Mouse (Mus musculus) common myeloid progenitor, adult 5-6 weeks (primary cell): ENCODE data around the gene Trim44. TPM values are rescaled to one million over a fixed set of nuclear protein-coding genes. Genes with fewer than 3 reads are reported as not detected.
A peak's percentile ranks its signal among the peaks of the same experiment; 100 is the strongest.

Source experiments
- ATAC-seq: replicated peaks from 2 replicates; pipeline ENCODE4 v1.8.0; 2016; ENCODE audit warnings: low read depth, mild to moderate bottlenecking, moderate TSS enrichment, inconsistent platforms; ENCODE audit not compliant: poor library complexity, severe bottlenecking
- total RNA-seq: library from RNA; stranded (forward); fragments of 200-1000, 187-1606 nt; gene quantifications from 2 replicates; pipeline ENCODE4 v1.2.3, GENCODE M21; 2017

The Trim44 gene
- total RNA-seq, 1 experiment from 2014 or later = 69.2 TPM

DNA sequence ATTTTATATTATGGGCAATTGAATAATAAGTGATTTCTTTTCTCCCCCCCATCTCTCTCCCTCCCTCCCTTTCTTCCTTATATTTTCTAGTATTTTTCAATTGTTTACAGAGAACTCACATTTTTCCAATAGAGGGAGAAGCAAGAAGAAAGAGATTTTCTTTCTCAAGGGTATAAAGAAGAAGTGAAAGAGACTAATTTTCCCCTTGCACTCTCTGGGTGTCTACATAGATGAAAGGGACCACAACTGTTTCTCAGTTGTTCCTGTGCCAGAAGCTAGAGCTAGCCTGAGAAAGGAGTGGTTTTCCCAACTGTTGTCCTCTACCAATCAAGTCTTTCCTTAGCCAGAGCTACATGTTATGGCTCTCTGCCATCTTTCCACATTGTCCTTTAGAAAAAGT, 34.9 kb downstream of the Trim44 start:
- 0 out of 2 replicates have a peak, but pooled peaks have one; percentile 15 for ATAC-seq

DNA sequence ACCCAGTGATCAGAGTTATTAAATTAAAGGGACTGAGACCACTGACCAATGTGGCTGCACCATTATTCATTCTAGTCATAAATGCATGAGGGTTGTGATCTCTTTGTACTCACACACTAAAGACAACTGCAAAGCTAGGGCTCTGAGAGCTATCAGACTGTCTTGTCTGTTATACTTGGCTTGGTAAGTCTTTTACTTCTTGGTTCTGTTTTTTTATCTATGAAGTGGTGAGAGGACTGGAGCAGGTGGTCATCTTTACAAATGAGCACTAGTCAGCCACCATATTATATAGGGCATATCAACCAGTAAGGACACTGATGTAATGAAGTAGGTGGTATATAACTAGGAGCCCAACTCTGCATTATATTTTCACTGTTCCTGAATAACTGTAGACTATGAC, 36.3 kb downstream of the Trim44 start:
- ATAC-seq = no peak

DNA sequence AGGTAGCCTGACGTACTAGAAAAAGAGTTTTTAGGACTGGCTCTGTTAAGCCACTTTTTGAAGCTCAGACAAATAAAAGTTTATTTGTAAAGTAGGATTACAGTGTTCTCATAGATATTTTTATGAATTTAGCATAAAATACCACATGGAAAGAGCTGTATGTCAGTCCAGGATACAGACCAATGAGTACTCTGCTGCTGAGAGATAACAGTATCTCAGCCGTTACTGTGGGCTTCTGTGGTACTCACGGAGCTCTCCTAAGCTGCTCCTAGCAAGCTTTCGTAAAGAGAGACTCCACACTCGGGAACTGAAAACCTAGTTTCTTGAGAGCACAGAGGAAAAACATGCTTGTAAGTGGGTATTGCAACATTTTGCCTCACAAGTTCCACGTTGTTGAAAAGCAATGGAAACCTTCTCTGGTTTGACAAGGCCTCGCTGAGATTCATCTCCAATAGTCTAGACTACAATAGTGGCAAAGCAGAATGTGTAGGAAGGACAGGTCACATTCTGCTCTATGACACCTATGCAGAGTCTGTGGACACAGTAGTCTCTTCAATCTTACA, 41.6 kb downstream of the Trim44 start:
- peak; percentile 86 for ATAC-seq

DNA sequence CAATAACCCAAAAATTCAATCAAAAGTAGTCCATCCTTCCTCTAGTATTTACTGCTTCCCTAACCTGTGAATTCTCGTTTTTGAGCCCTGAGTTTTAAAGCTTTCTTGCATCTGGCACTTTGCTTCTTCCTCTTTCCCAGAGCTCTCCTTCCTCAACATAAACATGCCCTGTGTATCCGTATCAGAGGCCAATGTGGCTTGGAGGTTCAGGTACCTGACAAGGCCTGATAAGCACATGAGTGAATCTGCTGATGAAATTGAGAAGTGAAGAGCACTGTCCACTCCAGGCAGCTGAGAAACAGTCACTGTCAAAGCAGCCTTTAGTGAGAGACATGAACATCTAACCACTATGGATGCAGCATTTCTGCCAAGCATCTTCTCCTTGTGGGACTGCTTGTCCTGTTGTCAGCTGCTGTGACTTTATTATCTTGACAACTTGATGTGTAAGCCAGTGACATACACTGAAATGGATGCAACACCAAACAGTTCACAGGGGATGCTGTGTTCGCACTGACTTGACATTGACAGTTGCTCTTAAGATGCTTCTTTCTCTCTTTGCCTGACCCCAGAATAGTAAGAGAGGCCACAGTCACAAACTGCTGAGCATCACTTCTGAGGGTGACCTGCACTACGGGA, 42.9 kb downstream of the Trim44 start:
- ATAC-seq = 0 out of 2 replicates have a peak, but pooled peaks have one; percentile 33

DNA sequence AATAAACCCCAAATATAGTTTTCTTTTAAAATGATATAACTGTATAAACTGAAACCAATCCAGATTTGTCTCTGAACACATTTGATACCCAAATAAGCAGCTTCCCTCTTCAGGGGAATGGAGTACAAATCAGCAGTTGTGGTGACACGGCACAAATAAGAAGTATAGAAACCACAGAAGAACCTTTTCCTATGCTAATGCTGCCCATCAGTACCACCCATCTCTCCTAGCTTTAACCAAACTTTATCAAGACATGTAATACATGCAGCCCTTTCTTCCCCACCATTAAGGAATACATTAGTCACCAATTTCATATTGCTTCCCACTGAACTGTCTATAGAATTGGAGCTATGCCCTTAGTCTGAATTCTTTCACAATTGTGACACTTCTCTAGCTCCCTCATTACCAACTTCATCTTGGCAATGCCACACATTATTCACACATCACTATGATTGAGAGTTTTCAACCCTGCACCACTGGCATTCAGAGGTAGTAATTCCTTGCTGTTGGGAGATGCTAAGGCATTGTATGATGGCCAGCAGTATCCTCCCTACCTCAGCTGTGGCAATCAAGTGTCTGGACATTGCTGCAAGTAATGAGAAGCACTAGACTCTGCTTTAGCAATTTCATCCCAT, 44.6 kb downstream of the Trim44 start:
- peak; percentile 56 for ATAC-seq

DNA sequence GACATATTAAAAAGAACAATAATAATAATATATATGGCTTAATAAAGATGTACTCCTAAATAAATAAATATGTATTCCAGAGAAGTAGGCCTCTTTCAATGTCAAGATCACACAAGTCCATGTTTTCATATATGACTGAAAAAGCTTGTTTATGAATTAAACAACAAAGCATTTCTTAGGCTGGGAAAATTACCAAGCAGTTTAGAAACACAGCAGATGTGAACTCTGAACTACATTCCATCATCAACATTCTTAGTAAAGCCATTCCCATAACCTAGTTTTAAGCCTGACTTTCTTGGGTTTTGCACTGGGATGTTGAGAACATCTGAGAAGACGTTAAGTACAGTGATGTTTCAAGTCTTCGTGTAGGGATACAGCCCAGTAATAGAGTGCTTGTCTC, 45.4 kb downstream of the Trim44 start:
- ATAC-seq = no peak

DNA sequence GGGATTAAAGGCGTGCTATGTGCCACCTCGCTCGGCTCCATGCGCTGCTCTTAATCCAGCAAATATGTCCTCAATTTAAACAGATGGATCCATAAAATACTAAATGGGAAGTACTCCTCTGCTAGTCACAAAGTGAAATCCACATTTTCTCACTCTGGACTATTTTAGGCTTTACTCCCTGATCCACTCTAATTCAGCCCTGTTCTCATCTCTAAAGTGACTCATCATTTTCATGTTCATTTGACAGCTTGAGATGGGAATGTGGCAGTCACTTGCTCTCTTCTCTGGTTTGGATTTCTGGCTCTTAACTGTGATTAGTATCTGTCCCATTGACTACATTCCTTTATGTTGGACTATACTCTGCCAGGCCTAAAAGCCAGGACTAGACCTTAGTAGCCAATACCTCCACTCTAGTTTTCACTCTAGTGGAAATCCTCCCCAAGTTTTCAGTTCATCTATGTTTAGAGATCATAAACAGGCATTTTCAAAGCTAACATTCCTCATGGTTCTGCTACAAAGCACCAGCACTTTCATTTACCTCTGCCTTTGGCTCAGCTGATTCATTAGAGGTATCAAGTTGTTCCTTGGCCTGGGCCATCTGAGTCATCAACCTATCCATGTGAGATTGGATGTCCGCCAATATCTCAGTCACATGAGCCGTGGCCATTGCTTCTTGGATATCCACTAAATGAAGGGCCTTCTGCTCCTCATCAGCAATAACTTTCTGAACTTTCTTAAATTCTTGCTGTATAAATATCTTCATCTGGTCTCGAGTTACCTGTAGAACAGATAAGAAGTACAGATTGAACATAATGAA, 50.5 kb downstream of the Trim44 start:
- ATAC-seq = no peak

DNA sequence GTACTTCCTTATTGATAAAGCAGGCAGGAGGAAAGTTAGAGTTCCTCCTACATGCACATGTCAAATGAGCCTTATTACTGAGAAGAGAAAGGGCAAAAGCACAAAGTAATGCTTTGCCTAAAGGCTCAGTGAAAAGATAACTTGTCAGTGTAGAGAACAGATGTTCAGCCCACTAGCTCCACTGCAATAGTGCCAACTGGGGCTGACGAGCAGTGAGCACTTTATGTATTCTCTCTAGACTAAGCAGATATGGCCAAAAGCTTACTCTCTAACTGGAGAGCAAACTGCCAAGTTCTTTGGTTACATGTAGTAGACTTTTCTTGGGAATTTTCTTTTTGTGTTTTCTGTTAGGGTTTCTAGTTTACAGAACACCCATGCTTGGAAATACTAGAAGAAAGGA, 53.6 kb downstream of the Trim44 start:
- no peak for ATAC-seq

DNA sequence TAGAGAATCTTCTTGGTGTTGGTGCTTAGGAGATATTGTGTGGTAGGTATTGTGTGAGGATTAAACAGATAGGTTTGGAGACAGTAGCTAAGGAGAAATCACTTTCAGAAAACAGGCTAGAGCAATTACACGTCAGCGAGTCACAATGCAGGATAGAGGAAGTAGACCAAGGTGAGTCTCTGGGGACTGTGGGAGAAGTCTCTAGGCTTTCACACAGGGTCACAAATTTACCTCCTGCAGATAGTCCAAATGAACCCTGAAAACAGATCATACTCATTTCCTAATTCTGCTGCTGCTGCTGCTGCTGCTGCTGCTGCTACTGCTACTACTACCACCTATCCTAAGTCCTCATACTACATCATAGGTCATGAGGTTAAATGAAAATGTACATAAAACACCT, 66.2 kb downstream of the Trim44 start:
- no peak for ATAC-seq

DNA sequence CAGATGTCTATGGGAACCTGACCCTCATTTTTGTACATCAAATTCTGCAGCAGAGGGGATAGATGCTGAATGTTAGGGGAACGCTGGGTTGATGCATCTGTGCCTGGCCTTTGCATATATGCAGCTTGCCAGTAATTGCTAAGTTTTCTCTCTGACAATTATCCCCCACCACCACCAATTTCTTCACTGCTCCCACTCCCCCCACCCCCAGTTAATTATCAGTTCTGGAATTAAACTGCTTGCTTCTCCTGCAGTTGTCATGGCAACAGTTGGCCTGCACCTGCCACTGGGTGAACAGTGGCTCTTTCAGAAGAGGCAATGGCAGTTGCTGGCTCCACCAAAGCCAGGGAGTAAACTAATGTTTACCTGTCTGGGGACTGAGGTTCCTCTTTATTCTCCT, 70.8 kb downstream of the Trim44 start:
- no peak for ATAC-seq

DNA sequence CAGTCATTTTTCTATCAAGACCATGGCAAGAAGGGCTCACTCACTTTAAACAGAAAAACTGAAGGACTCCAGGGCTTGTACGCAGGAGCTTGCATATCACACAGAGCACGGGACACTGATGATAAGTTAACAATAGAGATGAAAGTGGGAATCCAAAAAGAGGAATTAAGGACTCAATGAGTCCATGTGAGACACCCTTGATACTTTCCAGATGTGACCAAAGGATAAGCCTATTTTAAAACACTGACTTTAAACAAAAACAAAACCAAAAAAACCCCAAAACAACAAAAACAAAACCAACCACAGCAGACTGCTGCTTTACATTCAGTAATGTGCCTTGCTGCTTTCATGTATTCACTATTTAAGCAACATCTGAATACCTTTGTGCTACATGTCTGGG, 75.7 kb downstream of the Trim44 start:
- ATAC-seq = no peak

DNA sequence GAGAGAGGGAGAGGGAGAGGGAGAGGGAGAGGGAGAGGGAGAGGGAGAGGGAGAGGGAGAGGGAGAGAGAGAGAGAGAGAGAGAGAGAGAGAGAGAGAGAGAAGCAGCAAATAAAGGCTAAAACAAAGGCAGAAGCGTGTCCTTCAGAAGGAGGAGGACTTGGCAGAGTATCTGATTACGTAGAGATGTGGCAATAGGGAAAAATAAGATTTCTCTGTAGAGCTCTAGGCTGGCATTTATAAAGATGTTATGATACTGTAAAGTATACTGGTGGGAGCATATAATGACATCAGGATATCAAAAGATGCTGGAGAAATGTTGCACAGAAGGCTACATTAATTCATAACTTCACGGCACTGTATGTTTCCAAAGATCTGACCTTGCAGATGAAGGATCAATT, 76.5 kb downstream of the Trim44 start:
- no peak for ATAC-seq

DNA sequence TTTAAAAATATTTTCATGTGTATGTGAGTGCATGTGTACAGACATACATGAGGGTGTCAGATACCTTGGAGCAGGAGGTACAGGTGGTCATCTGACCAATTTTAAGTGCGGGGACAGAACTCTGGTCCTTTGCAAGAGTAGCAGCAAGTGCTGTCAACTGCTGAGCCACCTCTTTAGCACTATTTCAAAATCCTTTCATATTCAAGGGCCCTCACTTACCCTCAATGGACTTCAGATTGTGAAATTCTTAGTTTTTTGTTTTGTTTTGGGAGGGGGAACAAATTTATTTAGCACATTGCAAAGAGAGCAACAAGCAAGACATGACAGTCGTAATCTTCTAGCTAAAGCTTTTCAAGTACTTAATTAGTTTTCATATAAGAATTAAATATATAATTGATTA, 81.7 kb downstream of the Trim44 start:
- ATAC-seq = no peak

DNA sequence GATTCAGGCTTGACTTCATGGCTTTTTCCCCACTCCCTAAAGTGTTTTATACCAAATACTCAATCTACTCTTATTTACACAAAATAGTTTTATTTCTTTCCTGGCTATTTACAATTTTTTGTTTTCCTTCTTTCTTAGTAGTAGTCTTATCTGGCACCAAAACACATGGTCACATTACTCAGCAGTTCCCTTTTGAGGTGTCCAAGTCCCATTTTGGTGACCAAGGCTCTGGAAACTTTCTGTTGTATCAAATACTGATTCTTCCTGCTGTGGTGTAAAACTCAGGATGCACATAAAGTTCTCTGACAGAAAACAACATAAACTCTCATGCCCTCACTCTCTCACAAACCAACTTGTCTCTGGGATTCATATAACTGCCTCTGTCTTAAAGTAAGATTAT, 83.3 kb downstream of the Trim44 start:
- no peak for ATAC-seq

DNA sequence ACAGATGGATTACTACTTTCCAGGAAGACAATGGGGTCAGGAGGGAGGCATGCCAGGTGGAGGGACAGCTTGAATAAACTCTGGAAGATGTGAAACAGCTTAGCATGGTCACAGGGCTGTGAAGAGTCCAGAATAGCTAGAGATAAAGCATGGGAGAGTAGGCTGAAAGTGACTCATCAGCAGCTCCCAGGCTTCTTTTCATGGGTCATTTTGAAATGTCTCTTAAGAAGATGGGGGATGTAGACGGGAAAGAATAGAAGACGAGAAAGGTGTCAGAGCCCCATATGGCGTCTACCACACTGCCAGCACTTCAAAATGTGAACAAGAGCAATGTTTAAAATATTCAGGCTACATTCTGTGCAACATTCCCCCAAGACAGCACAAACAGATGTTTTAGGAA, 91.1 kb downstream of the Trim44 start:
- ATAC-seq = no peak

DNA sequence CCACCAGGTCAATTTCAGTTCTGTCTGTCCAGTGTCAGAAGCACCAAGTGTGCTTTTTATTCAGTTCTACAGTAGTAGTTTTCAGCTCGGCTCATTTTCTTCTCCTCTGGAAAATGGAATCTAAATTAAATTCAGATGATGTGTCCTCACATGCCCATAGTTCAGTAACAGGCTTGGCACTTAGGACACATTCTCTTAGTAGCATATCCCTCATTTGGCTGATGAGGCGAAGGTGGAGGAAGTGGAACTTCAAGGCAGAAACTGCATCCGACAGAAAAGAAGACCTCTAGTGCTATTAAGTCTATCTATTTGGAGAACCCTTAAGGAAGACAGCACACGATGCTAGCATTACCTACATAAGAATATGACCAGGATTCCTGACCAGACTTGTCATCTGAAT, 92.5 kb downstream of the Trim44 start:
- no peak for ATAC-seq

DNA sequence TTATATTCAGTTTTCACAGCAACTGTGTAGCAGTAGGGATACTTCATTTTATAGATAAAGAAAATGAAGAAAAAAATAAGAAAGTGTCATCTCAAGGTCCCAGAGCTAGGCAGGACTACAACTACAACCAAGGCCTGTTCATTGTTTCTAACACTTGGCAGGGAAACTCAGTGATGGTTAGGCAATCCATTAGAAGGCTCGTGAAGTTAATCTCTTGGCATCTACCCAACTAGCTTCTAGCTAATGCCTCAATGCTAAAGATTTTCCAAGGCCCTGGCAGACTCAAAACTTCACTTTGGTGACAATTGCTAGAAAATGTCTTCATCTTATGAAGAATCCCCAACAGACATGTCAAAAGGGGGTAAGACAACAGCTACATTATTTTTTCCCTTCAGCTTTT, 93.0 kb downstream of the Trim44 start:
- no peak for ATAC-seq

DNA sequence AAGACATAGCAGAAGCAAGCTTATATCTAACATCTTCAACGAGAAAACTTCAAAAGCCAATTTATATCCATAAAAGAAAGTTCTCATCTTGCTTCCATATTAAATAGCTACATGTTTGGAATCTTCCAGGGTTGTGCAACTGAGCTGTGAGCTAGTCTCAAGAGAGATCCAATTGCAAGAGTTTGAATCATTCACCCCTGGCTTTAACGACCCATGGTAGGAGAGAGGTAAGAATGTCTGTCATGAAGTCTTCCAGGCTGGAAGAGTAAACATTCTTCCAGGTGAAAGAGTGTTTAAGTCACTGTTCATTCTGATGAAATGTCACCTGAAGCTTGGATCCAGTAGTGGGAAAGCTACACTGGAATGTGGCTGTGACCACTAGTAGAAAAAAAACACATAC, 93.6 kb downstream of the Trim44 start:
- no peak for ATAC-seq

DNA sequence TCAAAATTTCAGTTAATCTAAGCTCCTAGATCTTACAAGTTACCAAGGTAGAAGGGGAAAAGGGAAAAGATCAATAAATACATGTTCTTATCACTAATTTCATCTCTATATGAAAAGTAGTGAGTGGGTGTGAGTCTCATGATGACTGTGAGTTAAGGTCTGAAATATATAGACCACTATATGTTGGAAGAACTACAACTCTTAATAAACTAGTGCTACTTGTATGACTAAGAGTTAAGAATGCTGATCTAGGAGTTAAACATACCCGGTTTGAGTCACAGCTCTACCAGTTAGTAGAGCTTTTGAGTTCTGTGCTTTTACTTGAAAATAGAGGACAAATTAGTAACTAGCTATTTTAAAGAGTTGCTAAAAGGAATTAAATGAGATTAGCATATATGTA, 94.7 kb downstream of the Trim44 start:
- ATAC-seq = no peak

DNA sequence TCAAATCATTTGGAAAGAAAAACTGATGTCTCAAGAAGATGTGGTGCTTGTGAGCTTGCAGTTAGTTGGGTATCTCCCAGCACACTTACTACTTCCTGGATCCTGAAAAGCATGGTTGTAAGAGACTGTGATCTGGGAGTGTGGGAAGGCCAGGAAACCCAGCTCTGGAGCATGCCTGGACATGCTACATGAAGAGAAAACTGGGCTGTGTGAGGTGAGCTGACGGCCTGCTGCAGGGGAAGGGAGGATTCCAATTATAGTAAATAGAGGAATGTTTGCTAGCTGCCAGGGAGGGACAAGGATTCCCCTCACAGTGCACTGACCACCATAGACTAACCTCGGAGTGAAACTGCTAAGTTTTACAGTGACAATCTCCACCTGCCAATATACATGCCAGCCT, 104.4 kb downstream of the Trim44 start:
- no peak for ATAC-seq

DNA sequence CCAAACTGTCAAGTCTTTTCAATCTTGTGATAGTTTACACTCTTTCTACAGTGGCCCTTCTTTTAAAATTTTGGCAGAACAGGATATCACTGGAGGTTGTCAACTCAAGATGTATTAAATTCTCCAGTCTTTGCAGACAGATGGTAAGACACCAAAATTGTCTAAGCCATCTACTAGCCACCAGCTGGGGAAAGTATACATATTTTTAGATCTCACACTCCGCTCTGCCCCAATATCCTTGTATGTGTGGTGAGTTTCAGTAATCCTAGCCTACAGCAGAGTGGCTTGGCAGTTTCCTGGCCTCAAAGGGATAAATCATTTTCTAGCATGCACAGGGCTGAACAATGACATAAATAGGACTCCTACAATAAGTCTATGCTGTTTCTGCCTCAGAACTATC, 105.1 kb downstream of the Trim44 start:
- no peak for ATAC-seq
